Mouse (Mus musculus) liver, embryonic 15.5 days (tissue): Measurements from ENCODE around the gene Kcna1. TPM values are rescaled to one million over a fixed set of nuclear protein-coding genes. Genes with fewer than 3 reads are reported as not detected.

Experiments
- ATAC-seq: fragments of 200-750 bp; cut with Nextera tagmentation; 2 replicates; pipeline ENCODE4 v1.8.0; 2017; ENCODE audit warnings: moderate number of reproducible peaks, mild to moderate bottlenecking, moderate library complexity; ENCODE audit not compliant: insufficient read depth
- H3K27ac ChIP-seq: fragments of 300-500 bp; sonication (generic); replicated peaks from 2 replicates; pipeline ENCODE4 v1.5.1; 2015; ENCODE audit warnings: mild to moderate bottlenecking, inconsistent platforms
- H3K27me3 ChIP-seq: fragments of 300-500 bp; sonication (generic); 2 replicates; pipeline ENCODE4 v1.6.1; 2015; ENCODE audit warnings: mild to moderate bottlenecking, inconsistent platforms
- H3K36me3 ChIP-seq: fragments of 300-500 bp; sonication (generic); replicated peaks from 2 replicates; pipeline ENCODE4 v1.6.1; 2015; ENCODE audit warnings: moderate library complexity, mild to moderate bottlenecking, inconsistent platforms
- H3K4me1 ChIP-seq: fragments of 300-500 bp; sonication (generic); replicated peaks from 2 replicates; pipeline ENCODE4 v1.6.1; 2015; ENCODE audit warnings: inconsistent platforms
- H3K4me2 ChIP-seq: fragments of 300-500 bp; sonication (generic); 2 replicates; pipeline ENCODE4 v1.6.1; 2015; ENCODE audit warnings: moderate library complexity, mild to moderate bottlenecking, inconsistent platforms
- H3K4me3 ChIP-seq: fragments of 300-500 bp; sonication (generic); replicated peaks from 2 replicates; pipeline ENCODE4 v1.5.1; 2015; ENCODE audit warnings: mild to moderate bottlenecking, inconsistent platforms
- H3K9ac ChIP-seq: fragments of 300-500 bp; sonication (generic); 2 replicates; pipeline ENCODE4 v1.6.1; 2015; ENCODE audit warnings: moderate library complexity, mild to moderate bottlenecking, inconsistent platforms
- H3K9me3 ChIP-seq: fragments of 300-500 bp; sonication (generic); replicated peaks from 2 replicates; pipeline ENCODE4 v1.6.1; 2016; ENCODE audit warnings: inconsistent platforms
- WGBS: fragments of 180-500 bp; shearing (Covaris S2); methylation state at CpG from one replicate; pipeline ENCODE4 v1.1.7; 2015; ENCODE audit warnings: mixed read lengths; ENCODE audit not compliant: insufficient replicate concordance; 5-methylcytosine and 5-hydroxymethylcytosine counted together
- polyA plus RNA-seq: library from polyadenylated mRNA; unstranded; fragments of >200 nt; fragmentation: Nextera tagmentation; extraction: Ambion mirVana; gene quantifications from 2 replicates; pipeline ENCODE4 v1.2.1, GENCODE M21; 2015

Kcna1 gene
- 0.06 TPM in 1 of 2 replicates, not detected in the other for polyA plus RNA-seq

GRCm38 (mm10) chr6:126646381-126646780, at the start of gene Kcna1:
Gene Kcna1 (minus strand): TSS chr6:126646384.
- Histone ChIP-seq H3K4me1 (no peaks in the 10 kb centered on the region), H3K4me3 (no peak within 1 kb of the TSS), H3K9ac (no peak within 1 kb of the TSS), H3K9me3 (no peaks in the 10 kb centered on the region), H3K27me3 (peaks cover 68% of the 10 kb centered on the region), H3K36me3 (no peaks in the 10 kb centered on the region), H3K27ac (no peak within 1 kb of the TSS), H3K4me2 (peak within 1 kb of the TSS; percentile 41)
- 23% methylated on average over 8 of the region's 8 CpGs for WGBS
- no peak for ATAC-seq

DNA sequence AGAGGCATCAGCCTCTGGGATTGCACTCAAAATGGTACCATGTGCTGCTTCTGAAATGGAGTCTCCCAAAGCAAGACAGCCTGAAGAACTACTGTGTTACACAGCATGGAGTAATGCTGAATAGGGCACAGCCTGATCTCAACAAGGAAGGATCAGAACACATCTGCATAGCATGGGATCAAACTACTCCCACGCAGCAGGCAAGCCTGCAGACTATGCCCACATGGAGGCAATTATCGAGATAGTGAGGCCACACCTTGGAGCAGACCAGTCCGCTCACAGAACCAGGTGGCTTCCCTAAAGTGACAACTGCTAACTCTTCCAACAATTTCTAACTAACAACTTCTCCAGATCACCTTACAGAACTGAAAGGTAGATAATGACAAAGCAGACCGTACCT, 40.9 kb upstream of the Kcna1 start:
- H3K4me3 ChIP-seq: no peak overlapping the region

GRCm38 (mm10) chr6:126685135-126685534, 39.0 kb upstream of the Kcna1 start:
- Histone ChIP-seq H3K27me3 (no peaks in the 10 kb centered on the region), H3K9me3 (no peaks in the 10 kb centered on the region), H3K9ac (no peak overlapping the region), H3K27ac (no peak overlapping the region), H3K4me3 (no peak overlapping the region), H3K4me2 (no peak overlapping the region), H3K36me3 (no peaks in the 10 kb centered on the region), H3K4me1 (no peaks in the 10 kb centered on the region)
- ATAC-seq: no peak
- WGBS: 56% methylated on average over 3 of the region's 3 CpGs

More for the DNA sequence above, 40.9 kb upstream of the Kcna1 start:
- no peak overlapping the region for H3K27ac ChIP-seq
- H3K4me2 ChIP-seq: no peak overlapping the region
- H3K4me1 ChIP-seq: no peaks in the 10 kb centered on the region
- no peak overlapping the region for H3K9ac ChIP-seq
- no peak for ATAC-seq
- WGBS: 69% methylated on average over 4 of the region's 4 CpGs
- no peaks in the 10 kb centered on the region for H3K36me3 ChIP-seq
- H3K27me3 ChIP-seq: no peaks in the 10 kb centered on the region
- H3K9me3 ChIP-seq: no peaks in the 10 kb centered on the region

GRCm38 (mm10) chr6:126678961-126679360, 32.8 kb upstream of the Kcna1 start:
- no peak overlapping the region for H3K4me3 ChIP-seq
- no peaks in the 10 kb centered on the region for H3K4me1 ChIP-seq
- H3K4me2 ChIP-seq: no peak overlapping the region
- no peak for ATAC-seq
- H3K9me3 ChIP-seq: no peaks in the 10 kb centered on the region
- WGBS: 53% methylated on average over 7 of the region's 7 CpGs
- no peaks in the 10 kb centered on the region for H3K27me3 ChIP-seq
- no peak overlapping the region for H3K9ac ChIP-seq
- H3K36me3 ChIP-seq: no peaks in the 10 kb centered on the region
- no peak overlapping the region for H3K27ac ChIP-seq

DNA sequence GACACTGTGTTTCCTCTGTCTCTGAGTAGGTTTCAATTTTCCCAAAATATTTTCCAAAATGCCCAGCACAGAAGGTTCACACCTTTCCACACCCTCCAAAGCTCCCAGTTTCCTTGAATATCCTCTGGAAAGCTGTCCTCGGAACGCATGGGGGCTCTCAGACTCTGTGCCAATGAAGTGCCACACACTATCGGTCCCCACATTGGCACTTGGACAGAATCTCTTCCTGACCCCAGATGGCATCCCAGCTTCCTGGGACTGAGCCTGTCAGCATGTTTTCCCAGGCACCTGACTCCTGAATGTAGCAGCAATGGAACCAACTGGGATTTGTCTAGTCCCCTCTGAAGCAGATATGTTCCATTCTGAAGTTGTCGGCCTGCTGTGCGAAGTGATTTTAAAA, 20.8 kb upstream of the Kcna1 start:
- ATAC-seq: no peak
- WGBS: 82% methylated on average over 5 of the region's 5 CpGs

DNA sequence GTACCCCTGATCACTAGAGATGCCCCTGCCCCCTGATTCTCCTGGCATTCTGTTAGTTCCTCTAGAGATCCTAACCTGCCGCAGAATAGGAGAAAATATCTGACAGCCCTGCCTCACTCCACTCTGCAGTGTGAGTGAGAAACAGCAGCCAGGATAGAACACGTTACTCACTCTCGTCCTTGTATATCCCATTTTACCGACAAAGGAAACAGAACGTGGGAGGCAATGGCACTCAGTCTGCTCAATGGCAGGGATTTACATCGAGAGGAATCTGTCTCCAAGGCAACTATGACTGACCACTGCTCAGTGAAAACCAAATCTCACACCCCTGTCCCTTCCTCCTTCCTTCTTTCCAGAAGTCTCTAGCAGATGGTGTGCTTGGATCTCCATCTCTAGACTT, 19.9 kb upstream of the Kcna1 start:
- 49% methylated on average over 6 of the region's 6 CpGs for WGBS

More for the DNA sequence above, 20.8 kb upstream of the Kcna1 start:
- Histone ChIP-seq H3K27me3 (no peaks in the 10 kb centered on the region), H3K9me3 (no peaks in the 10 kb centered on the region), H3K4me1 (no peaks in the 10 kb centered on the region), H3K27ac (no peak overlapping the region), H3K9ac (no peak overlapping the region), H3K36me3 (no peaks in the 10 kb centered on the region), H3K4me2 (no peak overlapping the region), H3K4me3 (no peak overlapping the region)

DNA sequence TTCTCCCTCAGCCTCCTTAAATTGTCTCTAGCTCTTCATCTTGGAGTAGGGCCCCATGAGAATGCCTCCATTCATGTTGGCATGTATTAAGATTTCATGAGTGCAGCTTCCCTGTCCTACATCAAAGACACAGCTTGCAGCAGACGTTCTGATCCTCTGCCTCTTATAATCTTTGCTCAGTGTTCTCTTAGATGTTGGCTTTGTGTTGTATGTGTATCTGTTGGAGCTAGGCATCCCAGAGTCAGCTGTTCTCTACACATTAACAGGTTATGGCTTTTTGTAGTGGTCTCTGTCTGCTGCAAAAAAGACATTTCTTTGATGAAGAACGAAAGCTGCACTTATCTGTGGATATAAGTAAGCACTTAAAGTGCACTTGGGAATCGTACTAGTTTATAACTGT, 18.4 kb upstream of the Kcna1 start:
- Histone ChIP-seq H3K9ac (no peak overlapping the region), H3K9me3 (no peaks in the 10 kb centered on the region), H3K36me3 (no peaks in the 10 kb centered on the region), H3K27ac (no peak overlapping the region), H3K4me2 (no peak overlapping the region), H3K4me3 (no peak overlapping the region), H3K27me3 (no peaks in the 10 kb centered on the region), H3K4me1 (no peaks in the 10 kb centered on the region)
- no peak for ATAC-seq
- WGBS: 54% methylated on average over 3 of the region's 3 CpGs

More for the DNA sequence above, 19.9 kb upstream of the Kcna1 start:
- Histone ChIP-seq H3K4me1 (no peaks in the 10 kb centered on the region), H3K9me3 (no peaks in the 10 kb centered on the region), H3K9ac (no peak overlapping the region), H3K27ac (no peak overlapping the region), H3K27me3 (no peaks in the 10 kb centered on the region), H3K36me3 (no peaks in the 10 kb centered on the region), H3K4me2 (no peak overlapping the region), H3K4me3 (no peak overlapping the region)
- no peak for ATAC-seq

GRCm38 (mm10) chr6:126657646-126658394, 11.6 kb upstream of the Kcna1 start:
- Histone ChIP-seq H3K9ac (no peak overlapping the region), H3K27me3 (no peaks in the 10 kb centered on the region), H3K27ac (no peak overlapping the region), H3K4me3 (no peak overlapping the region), H3K36me3 (no peaks in the 10 kb centered on the region), H3K4me1 (no peaks in the 10 kb centered on the region), H3K4me2 (no peak overlapping the region), H3K9me3 (no peaks in the 10 kb centered on the region)
- no peak for ATAC-seq
- WGBS: 32% methylated on average over 2 of the region's 2 CpGs

DNA sequence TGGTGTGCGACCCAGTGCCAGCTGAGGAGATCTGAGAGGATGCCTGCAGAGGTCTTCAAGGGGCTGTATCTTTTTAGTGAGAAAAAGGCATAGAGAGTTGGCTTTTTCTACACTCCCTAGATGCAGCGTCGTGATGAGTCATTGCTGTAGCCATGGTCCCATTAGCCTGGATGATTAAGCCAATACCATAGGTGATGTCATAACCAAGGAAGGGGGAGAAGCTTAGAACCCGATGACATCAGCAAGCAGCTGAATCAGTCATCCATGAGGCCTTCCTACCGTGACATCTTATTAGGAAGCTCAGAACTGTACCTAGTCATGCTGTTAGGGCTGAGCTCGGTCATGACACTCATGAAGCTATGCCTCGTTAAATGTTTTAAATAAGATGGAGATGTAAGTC, 7.4 kb upstream of the Kcna1 start:
- 68% methylated on average over 7 of the region's 7 CpGs for WGBS
- Histone ChIP-seq H3K4me3 (no peak overlapping the region), H3K36me3 (no peaks in the 10 kb centered on the region), H3K9ac (no peak overlapping the region), H3K9me3 (no peaks in the 10 kb centered on the region), H3K4me2 (no peak overlapping the region), H3K27me3 (no peaks in the 10 kb centered on the region; the same call in 1 of the 2 replicates), H3K27ac (no peak overlapping the region), H3K4me1 (no peaks in the 10 kb centered on the region)
- no peak for ATAC-seq

DNA sequence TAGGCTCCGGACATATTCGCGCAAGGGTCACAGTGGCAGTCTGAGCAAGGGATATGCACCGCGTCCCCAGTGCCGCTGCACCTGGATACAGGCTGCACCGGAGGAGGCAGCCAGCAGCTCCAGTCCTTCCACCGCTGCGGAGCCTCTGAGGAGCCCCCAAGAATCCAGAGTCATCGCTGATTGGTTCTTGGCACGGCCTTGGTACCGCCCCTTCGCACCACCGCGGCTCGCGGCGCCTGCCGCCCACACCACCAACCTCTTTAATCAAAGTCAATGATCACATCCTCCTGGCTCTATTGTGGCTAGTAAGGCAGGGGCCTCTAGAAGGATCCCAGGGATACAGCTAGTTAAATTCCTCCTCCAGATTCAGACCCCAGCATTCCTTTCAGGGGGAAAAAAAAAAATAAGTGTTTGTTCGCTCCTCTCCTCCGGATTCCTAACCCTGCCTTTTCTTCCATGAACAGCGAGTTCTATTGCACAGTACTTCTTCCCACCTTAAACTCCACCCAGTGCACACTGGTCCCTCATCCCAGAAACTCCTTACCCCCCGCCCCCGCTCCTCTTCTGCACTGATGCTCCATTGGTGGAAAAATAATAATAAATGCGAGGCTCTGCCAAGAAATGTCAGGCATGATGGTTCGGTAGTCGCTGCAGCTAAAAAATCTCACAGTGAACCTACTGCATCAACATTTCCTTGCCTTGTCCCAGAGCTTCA, 383 bp downstream of the Kcna1 start:
- H3K4me3 ChIP-seq: no peak overlapping the region
- peaks cover 68% of the 10 kb centered on the region for H3K27me3 ChIP-seq
- H3K9me3 ChIP-seq: no peaks in the 10 kb centered on the region
- no peak overlapping the region for H3K27ac ChIP-seq
- ATAC-seq: no peak
- H3K4me2 ChIP-seq: peak overlapping the region; percentile 41
- H3K36me3 ChIP-seq: no peaks in the 10 kb centered on the region
- no peaks in the 10 kb centered on the region for H3K4me1 ChIP-seq
- H3K9ac ChIP-seq: no peak overlapping the region
- WGBS: 2% methylated on average over 27 of the region's 27 CpGs

- Histone ChIP-seq H3K27ac (no peak overlapping the region), H3K9ac (no peak overlapping the region), H3K4me1 (no peaks in the 10 kb centered on the region), H3K36me3 (no peaks in the 10 kb centered on the region), H3K27me3 (peaks cover 68% of the 10 kb centered on the region), H3K9me3 (no peaks in the 10 kb centered on the region), H3K4me2 (peak overlapping the region; percentile 41), H3K4me3 (no peak overlapping the region)
- WGBS: 3% methylated on average over 24 of the region's 24 CpGs
- ATAC-seq: no peak
Observed at GRCm38 (mm10) chr6:126645044-126645541, 1.1 kb downstream of the Kcna1 start.
